Mouse (Mus musculus): ENCODE measurements around the gene Tspan32. TPM values are rescaled to one million over a fixed set of nuclear protein-coding genes. Genes with fewer than 3 reads are reported as not detected.
A peak's percentile ranks its signal among the peaks of the same experiment; 100 is the strongest.

Gene Tspan32
- total and polyA plus RNA-seq, 2 experiments from 2014 or later = 0.56 to 1.4 TPM

DNA sequence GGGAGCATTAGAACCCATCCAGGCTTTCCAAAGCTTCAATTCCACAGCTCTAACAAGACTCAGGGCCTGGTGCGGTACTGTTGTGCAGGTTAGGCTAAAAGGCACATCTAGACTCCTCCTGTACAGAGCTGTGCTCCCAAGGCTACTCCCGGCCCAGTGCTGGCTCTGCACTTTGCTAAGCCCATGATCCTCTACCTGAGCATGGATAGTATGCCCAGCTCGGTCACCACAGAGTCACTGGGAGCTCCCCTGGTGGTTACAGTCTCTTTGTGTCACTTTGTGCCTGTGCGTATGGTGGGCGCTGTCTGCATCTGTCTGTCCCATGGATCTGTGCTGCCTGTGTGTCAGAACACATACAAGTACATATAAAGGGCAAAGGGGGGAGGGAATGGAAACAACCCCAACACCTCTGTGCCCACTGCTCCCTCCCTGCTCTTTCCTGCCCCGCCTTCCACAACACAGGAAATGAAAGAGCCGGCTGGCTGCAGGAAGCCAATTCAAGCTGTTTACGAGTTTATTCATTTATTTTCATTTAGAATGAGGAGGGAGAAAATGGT is 3.6 kb downstream of the Tspan32 start:
- WGBS = 60% methylated on average over 8 of the region's 8 CpGs
- Histone ChIP-seq H3K9ac (no peak overlapping the region), H3K27ac (ENCODE audit: low read depth, low read length) (peak overlapping the region; percentile 54; the same call in 1 of the 2 replicates), H3K36me3 (ENCODE audit: insufficient read depth) (no peaks in the 10 kb centered on the region), H3K4me1 (ENCODE audit: insufficient read depth) (no peaks in the 10 kb centered on the region; the same call in 1 of the 2 replicates), H3K4me3 (ENCODE audit: low read depth, low read length) (no peak overlapping the region), H3K27me3 (ENCODE audit: insufficient read depth, low read length) (no peaks in the 10 kb centered on the region), H3K4me2 (ENCODE audit: low read depth) (no peak overlapping the region), H3K9me3 (ENCODE audit: low read length) (no peaks in the 10 kb centered on the region)
- no peak for TF ChIP-seq CTCF (IDR thresholded peaks at IDR 0.05; ENCODE audit: low read depth)
- ATAC-seq (peak; percentile 36), DNase-seq (no peak)

- WGBS = 45% methylated on average over 3 of the region's 4 CpGs
- ATAC-seq = peak; percentile 25; the same call in 1 of the 2 replicates
- no peak for TF ChIP-seq CTCF (IDR thresholded peaks at IDR 0.05; ENCODE audit: low read depth)
- Histone ChIP-seq H3K9me3 (ENCODE audit: low read length) (no peaks in the 10 kb centered on the region), H3K36me3 (ENCODE audit: insufficient read depth) (no peaks in the 10 kb centered on the region), H3K4me2 (ENCODE audit: low read depth) (no peak overlapping the region), H3K4me1 (ENCODE audit: insufficient read depth) (no peaks in the 10 kb centered on the region; the same call in 1 of the 2 replicates), H3K4me3 (ENCODE audit: low read depth, low read length) (no peak overlapping the region), H3K27me3 (ENCODE audit: insufficient read depth, low read length) (no peaks in the 10 kb centered on the region), H3K27ac (ENCODE audit: low read depth, low read length) (peak overlapping the region; percentile 35), H3K9ac (no peak overlapping the region)
- no peak for DNase-seq
Observed at GRCm38 (mm10) chr7:143008996-143009665, 4.3 kb downstream of the Tspan32 start.

DNA sequence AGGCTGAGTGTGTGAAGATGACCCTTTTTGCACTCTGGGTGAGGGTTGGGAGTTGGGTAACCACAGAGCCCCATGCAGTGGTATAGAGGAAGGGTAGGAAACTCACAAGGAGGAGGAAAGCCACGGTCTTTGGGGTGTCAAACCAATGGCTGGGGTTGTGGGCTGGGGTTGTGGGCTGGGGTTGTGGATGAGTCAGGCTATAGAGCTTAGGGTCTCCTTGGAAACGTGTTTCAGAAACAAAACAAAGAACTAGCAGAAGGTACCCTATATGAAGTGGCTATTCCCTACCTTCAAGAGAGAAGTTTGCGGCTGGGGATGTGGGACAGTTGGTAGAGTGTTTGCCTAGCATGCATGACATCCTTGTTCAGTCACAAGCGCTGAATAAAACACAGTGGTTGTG is 5.2 kb downstream of the Tspan32 start:
- Histone ChIP-seq H3K4me2 (ENCODE audit: low read depth) (no peak overlapping the region), H3K27me3 (ENCODE audit: insufficient read depth, low read length) (no peaks in the 10 kb centered on the region), H3K27ac (ENCODE audit: low read depth, low read length) (no peak overlapping the region), H3K36me3 (ENCODE audit: insufficient read depth) (no peaks in the 10 kb centered on the region), H3K9me3 (ENCODE audit: low read length) (no peaks in the 10 kb centered on the region), H3K9ac (no peak overlapping the region), H3K4me3 (ENCODE audit: low read depth, low read length) (no peak overlapping the region), H3K4me1 (ENCODE audit: insufficient read depth) (no peaks in the 10 kb centered on the region; the same call in 1 of the 2 replicates)
- DNase-seq (no peak), ATAC-seq (no peak)
- no peak for TF ChIP-seq CTCF (IDR thresholded peaks at IDR 0.05; ENCODE audit: low read depth)
- 83% methylated on average over 4 of the region's 4 CpGs for WGBS

DNA sequence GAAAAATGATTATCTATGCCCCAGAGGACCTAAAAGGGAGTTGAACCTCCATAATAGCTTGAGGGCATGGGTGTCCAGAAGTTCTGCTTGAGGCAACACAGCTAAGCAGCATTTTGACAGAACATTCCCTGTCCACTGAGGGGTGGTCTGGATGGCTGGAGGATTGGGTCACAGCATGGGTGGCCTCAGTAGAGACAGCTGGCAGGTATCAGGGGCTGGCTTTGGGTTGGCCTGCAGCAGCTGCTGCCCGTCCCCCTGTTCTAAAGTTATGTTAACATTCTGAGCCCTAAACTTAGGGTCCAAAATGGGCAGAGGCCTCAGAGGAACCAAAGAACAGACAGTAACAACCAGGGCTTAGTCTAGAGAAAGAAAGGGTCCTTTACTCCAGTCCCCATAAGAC is 6.4 kb downstream of the Tspan32 start:
- H3K27me3 ChIP-seq (ENCODE audit: insufficient read depth, low read length) = no peaks in the 10 kb centered on the region
- no peak for TF ChIP-seq CTCF (IDR thresholded peaks at IDR 0.05; ENCODE audit: low read depth)
- no peak overlapping the region for H3K4me2 ChIP-seq (ENCODE audit: low read depth)
- no peak overlapping the region for H3K4me3 ChIP-seq (ENCODE audit: low read depth, low read length)
- no peak overlapping the region for H3K9ac ChIP-seq
- H3K9me3 ChIP-seq (ENCODE audit: low read length) = no peaks in the 10 kb centered on the region
- H3K27ac ChIP-seq (ENCODE audit: low read depth, low read length) = no peak overlapping the region
- no peaks in the 10 kb centered on the region for H3K36me3 ChIP-seq (ENCODE audit: insufficient read depth)
- DNase-seq = no peak
- WGBS = 81% methylated on average over 1 of the region's 1 CpGs
- ATAC-seq = no peak
- H3K4me1 ChIP-seq (ENCODE audit: insufficient read depth) = no peaks in the 10 kb centered on the region; the same call in 1 of the 2 replicates

DNA sequence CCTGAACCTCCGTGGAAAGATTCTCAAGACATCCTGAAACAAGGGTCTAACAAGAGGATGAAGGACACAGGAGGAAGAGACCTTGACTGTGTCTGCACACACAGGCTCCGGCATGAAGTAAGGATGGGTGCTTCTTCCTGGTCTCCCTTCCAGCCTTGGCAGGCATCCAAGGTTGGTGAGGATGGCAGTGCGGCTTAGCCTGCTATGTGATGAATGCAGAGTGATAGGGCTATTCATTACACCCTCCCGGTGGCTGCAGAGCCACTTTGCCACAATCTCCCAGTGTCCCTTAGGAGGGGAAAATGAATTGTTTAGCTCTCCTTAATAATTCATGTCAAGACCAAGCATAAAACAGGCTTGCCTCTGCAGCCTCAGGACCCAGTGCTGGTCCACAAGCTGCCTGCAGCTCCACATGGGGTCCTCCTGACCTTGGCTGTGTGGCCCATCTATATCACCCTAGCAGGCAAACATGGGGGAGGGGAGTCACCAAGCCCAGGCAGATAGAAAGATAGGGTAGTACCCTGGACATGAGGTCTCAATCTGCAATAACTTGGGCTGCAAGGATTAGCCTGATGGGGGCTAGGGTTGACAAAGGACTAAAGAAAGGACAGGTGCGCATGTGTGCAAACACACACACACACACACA is 7.5 kb downstream of the Tspan32 start:
- Histone ChIP-seq H3K9me3 (ENCODE audit: low read length) (no peaks in the 10 kb centered on the region), H3K4me2 (ENCODE audit: low read depth) (no peak overlapping the region), H3K9ac (no peak overlapping the region), H3K4me1 (ENCODE audit: insufficient read depth) (no peaks in the 10 kb centered on the region; the same call in 1 of the 2 replicates), H3K4me3 (ENCODE audit: low read depth, low read length) (no peak overlapping the region), H3K36me3 (ENCODE audit: insufficient read depth) (no peaks in the 10 kb centered on the region), H3K27ac (ENCODE audit: low read depth, low read length) (no peak overlapping the region), H3K27me3 (ENCODE audit: insufficient read depth, low read length) (no peaks in the 10 kb centered on the region)
- 59% methylated on average over 5 of the region's 5 CpGs for WGBS
- peak; percentile 34 for DNase-seq
- ATAC-seq = no peak
- TF ChIP-seq CTCF (IDR thresholded peaks at IDR 0.05; ENCODE audit: low read depth) = no peak

GRCm38 (mm10) chr7:143013420-143014178 is 8.8 kb downstream of the Tspan32 start:
- Histone ChIP-seq H3K27me3 (ENCODE audit: insufficient read depth, low read length) (no peaks in the 10 kb centered on the region), H3K9me3 (ENCODE audit: low read length) (no peaks in the 10 kb centered on the region), H3K4me3 (ENCODE audit: low read depth, low read length) (no peak overlapping the region), H3K36me3 (ENCODE audit: insufficient read depth) (no peaks in the 10 kb centered on the region), H3K9ac (no peak overlapping the region), H3K4me1 (ENCODE audit: insufficient read depth) (no peaks in the 10 kb centered on the region; the same call in 1 of the 2 replicates), H3K4me2 (ENCODE audit: low read depth) (no peak overlapping the region), H3K27ac (ENCODE audit: low read depth, low read length) (no peak overlapping the region)
- no peak for TF ChIP-seq CTCF (IDR thresholded peaks at IDR 0.05; ENCODE audit: low read depth)
- WGBS = 62% methylated on average over 8 of the region's 8 CpGs
- ATAC-seq = peak; percentile 34; the same call in 1 of the 2 replicates
- no peak for DNase-seq
